Mouse (Mus musculus): ENCODE data around the gene Erich3. TPM values are rescaled to one million over a fixed set of nuclear protein-coding genes. Genes with fewer than 3 reads are reported as not detected.
"Not testable (repeated sequence)": the region's sequence is repeated elsewhere in the genome, so short reads cannot be mapped to it uniquely, and the experiment has no call there.

Erich3 gene
- not detected in 2 replicates for polyA plus RNA-seq (2012; ENCODE audit: insufficient read depth, insufficient read length, missing spikeins)

GRCm38 (mm10) chr3:154663545-154663944, at the start of gene Erich3:
Gene Erich3, plus strand, starts transcription at chr3:154663859.
- Histone ChIP-seq H3K27ac (replicated peaks; ENCODE audit: low read depth, low read length) (no peak within 1 kb of the TSS), H3K4me3 (ENCODE audit: insufficient read depth, low read depth, low read length) (no peak within 1 kb of the TSS), H3K4me1 (ENCODE audit: control insufficient read depth, insufficient read depth, insufficient read length, low read length) (no peaks in the 10 kb centered on the region)

- Histone ChIP-seq H3K4me3 (ENCODE audit: insufficient read depth, low read depth, low read length) (no peak overlapping the region), H3K27ac (replicated peaks; ENCODE audit: low read depth, low read length) (no peak overlapping the region), H3K4me1 (ENCODE audit: control insufficient read depth, insufficient read depth, insufficient read length, low read length) (no peaks in the 10 kb centered on the region)
Observed at GRCm38 (mm10) chr3:154614771-154615170, 48.9 kb upstream of the Erich3 start.

GRCm38 (mm10) chr3:154615304-154615703, 48.4 kb upstream of the Erich3 start:
- Histone ChIP-seq H3K4me1 (ENCODE audit: control insufficient read depth, insufficient read depth, insufficient read length, low read length) (no peaks in the 10 kb centered on the region), H3K4me3 (ENCODE audit: insufficient read depth, low read depth, low read length) (no peak overlapping the region), H3K27ac (replicated peaks; ENCODE audit: low read depth, low read length) (no peak overlapping the region)

- Histone ChIP-seq H3K4me3 (ENCODE audit: insufficient read depth, low read depth, low read length) (no peak overlapping the region), H3K4me1 (ENCODE audit: control insufficient read depth, insufficient read depth, insufficient read length, low read length) (no peaks in the 10 kb centered on the region), H3K27ac (replicated peaks; ENCODE audit: low read depth, low read length) (no peak overlapping the region)
Observed at GRCm38 (mm10) chr3:154616106-154616505, 47.6 kb upstream of the Erich3 start.

- no peak overlapping the region for H3K4me3 ChIP-seq (ENCODE audit: insufficient read depth, low read depth, low read length)
- no peak overlapping the region for H3K27ac ChIP-seq (replicated peaks; ENCODE audit: low read depth, low read length)
- no peaks in the 10 kb centered on the region for H3K4me1 ChIP-seq (ENCODE audit: control insufficient read depth, insufficient read depth, insufficient read length, low read length)
Observed at GRCm38 (mm10) chr3:154628284-154628683, 35.4 kb upstream of the Erich3 start.

- not testable (repeated sequence) for H3K4me1 ChIP-seq (ENCODE audit: control insufficient read depth, insufficient read depth, insufficient read length, low read length); H3K4me3 ChIP-seq (ENCODE audit: insufficient read depth, low read depth, low read length); H3K27ac ChIP-seq (replicated peaks; ENCODE audit: low read depth, low read length)
Observed at GRCm38 (mm10) chr3:154631281-154631680, 32.4 kb upstream of the Erich3 start.

- H3K4me1 ChIP-seq (ENCODE audit: control insufficient read depth, insufficient read depth, insufficient read length, low read length): no peaks in the 10 kb centered on the region
- no peak overlapping the region for H3K27ac ChIP-seq (replicated peaks; ENCODE audit: low read depth, low read length)
- H3K4me3 ChIP-seq (ENCODE audit: insufficient read depth, low read depth, low read length): no peak overlapping the region
Observed at GRCm38 (mm10) chr3:154633091-154633490, 30.6 kb upstream of the Erich3 start.

- H3K4me1 ChIP-seq (ENCODE audit: control insufficient read depth, insufficient read depth, insufficient read length, low read length): no peaks in the 10 kb centered on the region
- H3K27ac ChIP-seq (replicated peaks; ENCODE audit: low read depth, low read length): no peak overlapping the region
- peak overlapping the region; percentile 15; the same call in 1 of the 2 replicates for H3K4me3 ChIP-seq (ENCODE audit: insufficient read depth, low read depth, low read length)
Observed at GRCm38 (mm10) chr3:154646638-154647442, 16.8 kb upstream of the Erich3 start.

- no peak overlapping the region for H3K27ac ChIP-seq (replicated peaks; ENCODE audit: low read depth, low read length)
- H3K4me1 ChIP-seq (ENCODE audit: control insufficient read depth, insufficient read depth, insufficient read length, low read length): no peaks in the 10 kb centered on the region
- peak overlapping the region; percentile 15; the same call in 1 of the 2 replicates for H3K4me3 ChIP-seq (ENCODE audit: insufficient read depth, low read depth, low read length)
Observed at GRCm38 (mm10) chr3:154647443-154647780, 16.2 kb upstream of the Erich3 start.

GRCm38 (mm10) chr3:154649411-154650285, 14.0 kb upstream of the Erich3 start:
- Histone ChIP-seq H3K4me1 (ENCODE audit: control insufficient read depth, insufficient read depth, insufficient read length, low read length) (no peaks in the 10 kb centered on the region), H3K4me3 (ENCODE audit: insufficient read depth, low read depth, low read length) (no peak overlapping the region), H3K27ac (replicated peaks; ENCODE audit: low read depth, low read length) (no peak overlapping the region)

GRCm38 (mm10) chr3:154651192-154651821, 12.4 kb upstream of the Erich3 start:
- Histone ChIP-seq H3K27ac (replicated peaks; ENCODE audit: low read depth, low read length) (no peak overlapping the region), H3K4me1 (ENCODE audit: control insufficient read depth, insufficient read depth, insufficient read length, low read length) (no peaks in the 10 kb centered on the region), H3K4me3 (ENCODE audit: insufficient read depth, low read depth, low read length) (no peak overlapping the region)

- Histone ChIP-seq H3K4me3 (ENCODE audit: insufficient read depth, low read depth, low read length) (no peak overlapping the region), H3K27ac (replicated peaks; ENCODE audit: low read depth, low read length) (no peak overlapping the region), H3K4me1 (ENCODE audit: control insufficient read depth, insufficient read depth, insufficient read length, low read length) (no peaks in the 10 kb centered on the region)
Observed at GRCm38 (mm10) chr3:154652581-154653420, 10.9 kb upstream of the Erich3 start.

GRCm38 (mm10) chr3:154653454-154653853, 10.2 kb upstream of the Erich3 start:
- H3K4me3 ChIP-seq (ENCODE audit: insufficient read depth, low read depth, low read length): no peak overlapping the region
- H3K27ac ChIP-seq (replicated peaks; ENCODE audit: low read depth, low read length): no peak overlapping the region
- no peaks in the 10 kb centered on the region for H3K4me1 ChIP-seq (ENCODE audit: control insufficient read depth, insufficient read depth, insufficient read length, low read length)

GRCm38 (mm10) chr3:154654284-154654683, 9.4 kb upstream of the Erich3 start:
- Histone ChIP-seq H3K27ac (replicated peaks; ENCODE audit: low read depth, low read length) (no peak overlapping the region), H3K4me1 (ENCODE audit: control insufficient read depth, insufficient read depth, insufficient read length, low read length) (no peaks in the 10 kb centered on the region)

More at GRCm38 (mm10) chr3:154654284-154654683, 9.4 kb upstream of the Erich3 start:
- H3K4me3 ChIP-seq (ENCODE audit: insufficient read depth, low read depth, low read length): no peak overlapping the region

Measured in brown adipose tissue, adult 24 weeks (tissue).